20 mouse cellular contexts compared by ENCODE assay signal in the genomic region with DNA sequence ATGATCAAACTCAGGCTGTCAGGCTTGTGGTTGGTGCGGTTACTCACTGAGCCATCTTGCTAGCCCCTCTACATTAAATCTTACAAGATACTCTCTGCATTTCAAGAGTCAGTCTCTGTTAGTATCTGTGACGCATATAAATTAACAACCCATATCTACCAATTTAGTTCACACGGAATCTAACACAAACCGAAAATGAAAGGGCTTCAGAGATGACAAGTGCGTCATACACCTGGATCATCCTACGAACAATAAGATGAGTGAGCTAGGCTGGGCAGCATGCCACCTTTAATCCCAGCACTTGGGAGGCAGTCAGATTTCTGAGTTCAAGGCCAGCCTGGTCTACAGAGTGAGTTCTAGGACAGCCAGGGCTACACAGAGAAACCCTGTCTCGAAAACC.
DNase-seq lines count a peak whose midpoint lies in the region; ATAC-seq and TF ChIP-seq lines count a peak whose summit lies in the region.
"Had no signal": no experiment of that assay in that cellular context is flagged by ENCODE, and none has a peak within 500 bp of the region (broad histone marks: within the 10 kb centered on the region; RNA-seq: fewer than 3 reads in every experiment).

No protein-coding gene starts in this region.

- peak; percentile 67 for ATAC-seq in CD4-positive, CD25-positive, alpha-beta regulatory T cell, adult 4 months
- ATAC-seq: forebrain, embryonic 13.5 days; forebrain, embryonic 15.5 days; forebrain, postnatal 0 days had no signal

- H3K27ac ChIP-seq in layer of hippocampus, adult 2 months: peak overlapping the region; percentile 86; the same call in 1 of the 2 replicates
- no peak overlapping the region for H3K27ac ChIP-seq in gastrocnemius, adult 2 months
- H3K27ac ChIP-seq: embryonic facial prominence, embryonic 10.5 days; embryonic facial prominence, embryonic 12.5 days; forebrain, embryonic 13.5 days; forebrain, embryonic 15.5 days had no signal

- intact Hi-C loops in gastrocnemius, adult 2 months (cut with DNase I): loop anchor here (5.0 kb wide), 1 partner anchor 33 kb away; no protein-coding TSS in a partner anchor

- no peak for DNase-seq in layer of hippocampus, adult 2 months (ENCODE audit: low spot score in 2 of 2)
- no peak for DNase-seq in layer of hippocampus, postnatal 14 days (ENCODE audit: low spot score in 2 of 2)
- DNase-seq in CD4-positive helper T cell, adult 2 months (ENCODE audit: low read depth, low spot score): peak; percentile 31
- DNase-seq in induced T-regulatory cell, adult 2 months (ENCODE audit: low read depth): peak; percentile 76
- no peak for DNase-seq in adrenal gland, adult 8-10 months
- DNase-seq in embryo, embryonic 10 days (ENCODE audit: low spot score): no peak
- no peak for DNase-seq in gastrocnemius, adult 2 months
- DNase-seq: adrenal gland, postnatal 10 days; adrenal gland, postnatal 25 days; cerebellum, adult 11 months; cerebellum, adult 18-20 months; cerebellum, adult 9-11 months; cerebellum, postnatal 14 days; cerebellum, postnatal 36 days; forebrain, postnatal 0 days had no signal

- H3K4me3 ChIP-seq in layer of hippocampus, adult 2 months: no peak overlapping the region
- H3K4me3 ChIP-seq in gastrocnemius, adult 2 months: no peak overlapping the region
- H3K4me3 ChIP-seq: embryonic facial prominence, embryonic 10.5 days; embryonic facial prominence, embryonic 12.5 days; forebrain, embryonic 13.5 days; forebrain, embryonic 15.5 days had no signal

- TF ChIP-seq CTCF in layer of hippocampus, adult 2 months (conservative IDR thresholded peaks at IDR 0.05): no peak
- no peak for TF ChIP-seq CTCF in gastrocnemius, adult 2 months (IDR thresholded peaks at IDR 0.05)

Comparison
In these comparisons a context has a peak if more than half of its experiments do, and no peak if none do; other contexts are left out.
1. DNase-seq: peak in CD4-positive helper T cell, adult 2 months (single experiment) and induced T-regulatory cell, adult 2 months (single experiment); none in layer of hippocampus, adult 2 months (0 of 2), layer of hippocampus, postnatal 14 days (0 of 2), adrenal gland, adult 8-10 months (single experiment), embryo, embryonic 10 days (single experiment) and gastrocnemius, adult 2 months (single experiment).